ENCODE assay signal across 19 mouse cellular contexts in genomic region chr17:27349432-27349831, GRCm38 (mm10).
"Had no signal": no experiment of that assay in that cellular context is flagged by ENCODE, and none has a peak within 500 bp of the region (broad histone marks: within the 10 kb centered on the region; RNA-seq: fewer than 3 reads in every experiment).

No protein-coding gene starts in this region.

- H3K9me3 ChIP-seq: liver, embryonic 12.5 days; midbrain, embryonic 13.5 days; midbrain, embryonic 15.5 days; neural tube, embryonic 13.5 days; neural tube, embryonic 15.5 days had no signal

- H3K9ac ChIP-seq: liver, embryonic 12.5 days; liver, embryonic 14.5 days; lung, embryonic 14.5 days; midbrain, embryonic 13.5 days; midbrain, embryonic 15.5 days; neural tube, embryonic 13.5 days; neural tube, embryonic 15.5 days had no signal

- H3K27me3 ChIP-seq: midbrain, embryonic 13.5 days; midbrain, embryonic 15.5 days had no signal

- ATAC-seq: liver, embryonic 12.5 days; midbrain, embryonic 13.5 days; midbrain, embryonic 15.5 days had no signal

- DNase-seq: lung, adult 18-20 months; lung, embryonic 14.5 days; lung, postnatal 10 days; lung, postnatal 4 days; retina, postnatal 1 day; right cerebral cortex, adult 18-20 months; right cerebral cortex, postnatal 25 days; right cerebral cortex, postnatal 4 days; spleen, adult 18-20 months; thymus, adult 2 months; thymus, postnatal 25 days had no signal

- H3K4me1 ChIP-seq: liver, embryonic 12.5 days; midbrain, embryonic 13.5 days; midbrain, embryonic 15.5 days; neural tube, embryonic 13.5 days; neural tube, embryonic 15.5 days had no signal

- H3K36me3 ChIP-seq: liver, embryonic 12.5 days; midbrain, embryonic 13.5 days; midbrain, embryonic 15.5 days; neural tube, embryonic 13.5 days; neural tube, embryonic 15.5 days had no signal

- H3K4me3 ChIP-seq: liver, embryonic 12.5 days; midbrain, embryonic 13.5 days; midbrain, embryonic 15.5 days; myocyte; neural tube, embryonic 13.5 days; neural tube, embryonic 15.5 days had no signal

- H3K27ac ChIP-seq: liver, embryonic 12.5 days; liver, embryonic 14.5 days; midbrain, embryonic 13.5 days; midbrain, embryonic 15.5 days; neural tube, embryonic 13.5 days; neural tube, embryonic 15.5 days had no signal

- H3K4me2 ChIP-seq: liver, embryonic 12.5 days; lung, embryonic 14.5 days; midbrain, embryonic 11.5 days; midbrain, embryonic 13.5 days; midbrain, embryonic 15.5 days; neural tube, embryonic 13.5 days; neural tube, embryonic 15.5 days had no signal
